Mouse (Mus musculus): ENCODE data around the gene Prss50.

GRCm38 (mm10) chr9:110896595-110896994 lies 38.8 kb downstream of the Prss50 start:
- TF ChIP-seq HCFC1 (IDR thresholded peaks at IDR 0.05; ENCODE audit: borderline replicate concordance, insufficient read depth, low read length) (no peak), MAFK (IDR thresholded peaks at IDR 0.05; ENCODE audit: insufficient read depth, low read depth, low read length) (no peak), CHD2 (IDR thresholded peaks at IDR 0.05; ENCODE audit: low read depth, low read length) (no peak)

All from ES-E14 (cell line).